Mouse (Mus musculus): ENCODE measurements around the gene Cd300a. TPM values are rescaled to one million over a fixed set of nuclear protein-coding genes. Genes with fewer than 3 reads are reported as not detected.

The Cd300a gene
- polyA plus RNA-seq, 1 experiment from 2014 or later = 0.87 TPM

- Histone ChIP-seq H3K9me3 (no peaks in the 10 kb centered on the region), H3K4me2 (replicated peaks) (peak overlapping the region; percentile 96), H3K4me3 (peak overlapping the region; percentile 89), H3K27ac (peak overlapping the region; percentile 96), H3K27me3 (no peaks in the 10 kb centered on the region), H3K9ac (peak overlapping the region; percentile 94), H3K4me1 (peaks cover 33% of the 10 kb centered on the region), H3K36me3 (no peaks in the 10 kb centered on the region)
- ATAC-seq (ENCODE audit: insufficient number of reproducible peaks, insufficient read depth, low FRiP score, low TSS enrichment) = no peak
- WGBS = under 1% methylated on average over 40 of the region's 40 CpGs
Measured at GRCm38 (mm10) chr11:114852311-114853173, 37.3 kb upstream of the Cd300a start.

GRCm38 (mm10) chr11:114853174-114853838, 36.5 kb upstream of the Cd300a start:
- no peaks in the 10 kb centered on the region for H3K9me3 ChIP-seq
- peak overlapping the region; percentile 96 for H3K27ac ChIP-seq
- 8% methylated on average over 7 of the region's 7 CpGs for WGBS
- H3K4me2 ChIP-seq (replicated peaks) = peak overlapping the region; percentile 96
- H3K9ac ChIP-seq = peak overlapping the region; percentile 94
- H3K27me3 ChIP-seq = no peaks in the 10 kb centered on the region
- no peaks in the 10 kb centered on the region for H3K36me3 ChIP-seq
- peak overlapping the region; percentile 89 for H3K4me3 ChIP-seq
- peaks cover 33% of the 10 kb centered on the region for H3K4me1 ChIP-seq
- no peak for ATAC-seq (ENCODE audit: insufficient number of reproducible peaks, insufficient read depth, low FRiP score, low TSS enrichment)

GRCm38 (mm10) chr11:114854581-114854980, 35.3 kb upstream of the Cd300a start:
- H3K4me2 ChIP-seq (replicated peaks) = no peak overlapping the region
- no peak for ATAC-seq (ENCODE audit: insufficient number of reproducible peaks, insufficient read depth, low FRiP score, low TSS enrichment)
- H3K36me3 ChIP-seq = 0 out of 2 replicates have a peak, but pooled peaks cover 3% of the 10 kb centered on the region
- no peak overlapping the region for H3K4me3 ChIP-seq
- H3K9ac ChIP-seq = no peak overlapping the region
- H3K4me1 ChIP-seq = peaks cover 25% of the 10 kb centered on the region
- H3K27ac ChIP-seq = no peak overlapping the region
- no peaks in the 10 kb centered on the region for H3K9me3 ChIP-seq
- no peaks in the 10 kb centered on the region for H3K27me3 ChIP-seq
- 63% methylated on average over 6 of the region's 6 CpGs for WGBS

GRCm38 (mm10) chr11:114856125-114856524, 33.7 kb upstream of the Cd300a start:
- ATAC-seq (ENCODE audit: insufficient number of reproducible peaks, insufficient read depth, low FRiP score, low TSS enrichment) = no peak
- WGBS = 96% methylated on average over 5 of the region's 5 CpGs
- Histone ChIP-seq H3K4me1 (peaks cover 16% of the 10 kb centered on the region), H3K36me3 (0 out of 2 replicates have a peak, but pooled peaks cover 3% of the 10 kb centered on the region), H3K27ac (no peak overlapping the region), H3K9me3 (no peaks in the 10 kb centered on the region), H3K27me3 (no peaks in the 10 kb centered on the region), H3K4me2 (replicated peaks) (no peak overlapping the region), H3K9ac (no peak overlapping the region), H3K4me3 (no peak overlapping the region)

- H3K27ac ChIP-seq = no peak overlapping the region
- H3K4me3 ChIP-seq = no peak overlapping the region
- H3K4me2 ChIP-seq (replicated peaks) = no peak overlapping the region
Measured at GRCm38 (mm10) chr11:114858641-114859040, 31.2 kb upstream of the Cd300a start.

GRCm38 (mm10) chr11:114861057-114861456, 28.8 kb upstream of the Cd300a start:
- H3K4me1 ChIP-seq = peaks cover 5% of the 10 kb centered on the region; the same call in 1 of the 2 replicates
- no peaks in the 10 kb centered on the region for H3K27me3 ChIP-seq
- ATAC-seq (ENCODE audit: insufficient number of reproducible peaks, insufficient read depth, low FRiP score, low TSS enrichment) = no peak
- 92% methylated on average over 2 of the region's 2 CpGs for WGBS
- peaks cover 31% of the 10 kb centered on the region for H3K36me3 ChIP-seq
- no peak overlapping the region for H3K4me3 ChIP-seq
- H3K9me3 ChIP-seq = 0 out of 2 replicates have a peak, but pooled peaks cover 3% of the 10 kb centered on the region
- no peak overlapping the region for H3K9ac ChIP-seq
- no peak overlapping the region for H3K4me2 ChIP-seq (replicated peaks)
- no peak overlapping the region for H3K27ac ChIP-seq

More at GRCm38 (mm10) chr11:114858641-114859040, 31.2 kb upstream of the Cd300a start:
- peaks cover 12% of the 10 kb centered on the region; the same call in 1 of the 2 replicates for H3K36me3 ChIP-seq
- H3K9ac ChIP-seq = no peak overlapping the region
- H3K9me3 ChIP-seq = 0 out of 2 replicates have a peak, but pooled peaks cover 3% of the 10 kb centered on the region
- WGBS = 90% methylated on average over 2 of the region's 2 CpGs
- H3K4me1 ChIP-seq = peaks cover 9% of the 10 kb centered on the region
- no peak for ATAC-seq (ENCODE audit: insufficient number of reproducible peaks, insufficient read depth, low FRiP score, low TSS enrichment)
- no peaks in the 10 kb centered on the region for H3K27me3 ChIP-seq

- Histone ChIP-seq H3K36me3 (peaks cover 42% of the 10 kb centered on the region), H3K27me3 (no peaks in the 10 kb centered on the region), H3K9ac (no peak overlapping the region), H3K4me2 (replicated peaks) (no peak overlapping the region), H3K27ac (no peak overlapping the region), H3K9me3 (0 out of 2 replicates have a peak, but pooled peaks cover 3% of the 10 kb centered on the region), H3K4me1 (peaks cover 18% of the 10 kb centered on the region), H3K4me3 (no peak overlapping the region)
- ATAC-seq (ENCODE audit: insufficient number of reproducible peaks, insufficient read depth, low FRiP score, low TSS enrichment) = no peak
- 86% methylated on average over 3 of the region's 3 CpGs for WGBS
Measured at GRCm38 (mm10) chr11:114862687-114863086, 27.2 kb upstream of the Cd300a start.

- H3K9me3 ChIP-seq = 0 out of 2 replicates have a peak, but pooled peaks cover 3% of the 10 kb centered on the region
- no peak overlapping the region for H3K4me2 ChIP-seq (replicated peaks)
- no peak for ATAC-seq (ENCODE audit: insufficient number of reproducible peaks, insufficient read depth, low FRiP score, low TSS enrichment)
- no peak overlapping the region for H3K27ac ChIP-seq
- no peak overlapping the region for H3K9ac ChIP-seq
- no peaks in the 10 kb centered on the region for H3K27me3 ChIP-seq
- no peak overlapping the region for H3K4me3 ChIP-seq
- peaks cover 18% of the 10 kb centered on the region for H3K4me1 ChIP-seq
- WGBS = 93% methylated on average over 21 of the region's 21 CpGs
- peaks cover 51% of the 10 kb centered on the region for H3K36me3 ChIP-seq
Measured at GRCm38 (mm10) chr11:114863918-114864420, 25.9 kb upstream of the Cd300a start.

GRCm38 (mm10) chr11:114865999-114866398, 23.8 kb upstream of the Cd300a start:
- Histone ChIP-seq H3K4me1 (peaks cover 18% of the 10 kb centered on the region), H3K9me3 (0 out of 2 replicates have a peak, but pooled peaks cover 3% of the 10 kb centered on the region), H3K4me2 (replicated peaks) (no peak overlapping the region), H3K27ac (peak overlapping the region; percentile 48; the same call in 1 of the 2 replicates), H3K9ac (no peak overlapping the region), H3K27me3 (no peaks in the 10 kb centered on the region), H3K4me3 (no peak overlapping the region), H3K36me3 (peaks cover 62% of the 10 kb centered on the region)
- WGBS = 76% methylated on average over 5 of the region's 5 CpGs
- ATAC-seq (ENCODE audit: insufficient number of reproducible peaks, insufficient read depth, low FRiP score, low TSS enrichment) = no peak

GRCm38 (mm10) chr11:114866486-114867360, 23.1 kb upstream of the Cd300a start:
- peaks cover 69% of the 10 kb centered on the region for H3K36me3 ChIP-seq
- H3K4me3 ChIP-seq = no peak overlapping the region
- ATAC-seq (ENCODE audit: insufficient number of reproducible peaks, insufficient read depth, low FRiP score, low TSS enrichment) = no peak
- 0 out of 2 replicates have a peak, but pooled peaks cover 3% of the 10 kb centered on the region for H3K9me3 ChIP-seq
- H3K27me3 ChIP-seq = no peaks in the 10 kb centered on the region
- 31% methylated on average over 10 of the region's 10 CpGs for WGBS
- H3K4me2 ChIP-seq (replicated peaks) = no peak overlapping the region
- H3K27ac ChIP-seq = peak overlapping the region; percentile 48
- H3K9ac ChIP-seq = no peak overlapping the region
- peaks cover 18% of the 10 kb centered on the region for H3K4me1 ChIP-seq
